Mouse (Mus musculus) layer of hippocampus, adult 2 months (tissue): Measurements from ENCODE around the gene Dnaic1. TPM values are rescaled to one million over a fixed set of nuclear protein-coding genes. Genes with fewer than 3 reads are reported as not detected.
A peak's percentile ranks its signal among the peaks of the same experiment; 100 is the strongest.

Experiments used
- DNase-seq, 2 experiments: peaks; one replicate each; pipeline ENCODE4 v3.0.0; 2022; ENCODE audit warnings: low spot score in 2 of 2
- H3K27ac ChIP-seq: fragments of 200-600 bp; 2 replicates; pipeline ENCODE4 v1.8.1; 2022
- H3K4me3 ChIP-seq: fragments of 200-600 bp; 2 replicates; pipeline ENCODE4 v1.8.1; 2022; ENCODE audit warnings: mild to moderate bottlenecking
- CTCF ChIP-seq: fragments of 200-600 bp; conservative IDR thresholded peaks from 2 replicates; pipeline ENCODE4 v1.8.1; 2022; ENCODE audit warnings: antibody characterized with exemption, mild to moderate bottlenecking, moderate library complexity
- total RNA-seq, 2 experiments: library from RNA; stranded (reverse); gene quantifications; 2 replicates each; pipeline ENCODE4 v1.2.3; 2021

Gene Dnaic1
- total RNA-seq, 2 experiments from 2014 or later = 7.7 to 8.3 TPM

DNA sequence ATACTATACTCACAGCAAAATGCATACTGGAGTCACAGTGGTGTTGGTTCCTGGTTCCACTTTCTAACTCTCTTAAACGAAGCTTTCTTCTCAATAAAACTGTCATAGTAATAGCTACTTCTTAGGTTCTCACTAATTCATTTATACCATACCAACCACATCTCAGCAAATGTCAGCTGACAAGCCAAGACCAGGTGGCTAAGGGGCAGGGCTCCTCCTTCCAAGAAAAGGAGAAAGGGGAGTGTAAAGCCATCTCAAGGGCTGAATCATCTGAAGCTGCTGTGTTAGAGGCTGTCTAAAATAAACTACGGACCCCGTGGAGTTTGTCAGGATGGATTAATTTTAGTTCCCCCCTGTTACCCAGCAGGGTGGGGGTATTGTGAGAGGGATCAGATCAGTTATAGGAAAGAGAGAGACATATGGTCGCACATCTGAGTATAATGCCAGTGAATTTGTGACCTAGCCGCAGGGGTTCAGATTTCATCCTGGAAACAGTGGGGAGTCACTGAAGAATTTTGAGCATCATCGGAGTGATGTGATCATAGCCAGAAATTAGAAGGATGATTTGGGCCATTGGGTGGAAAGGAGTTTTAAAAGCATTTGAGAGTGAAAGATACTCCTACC lies 71.7 kb downstream of the Dnaic1 start:
- no peak for TF ChIP-seq CTCF
- DNase-seq = no peak
- Histone ChIP-seq H3K4me3 (no peak overlapping the region), H3K27ac (no peak overlapping the region; the same call in 1 of the 2 replicates)

DNA sequence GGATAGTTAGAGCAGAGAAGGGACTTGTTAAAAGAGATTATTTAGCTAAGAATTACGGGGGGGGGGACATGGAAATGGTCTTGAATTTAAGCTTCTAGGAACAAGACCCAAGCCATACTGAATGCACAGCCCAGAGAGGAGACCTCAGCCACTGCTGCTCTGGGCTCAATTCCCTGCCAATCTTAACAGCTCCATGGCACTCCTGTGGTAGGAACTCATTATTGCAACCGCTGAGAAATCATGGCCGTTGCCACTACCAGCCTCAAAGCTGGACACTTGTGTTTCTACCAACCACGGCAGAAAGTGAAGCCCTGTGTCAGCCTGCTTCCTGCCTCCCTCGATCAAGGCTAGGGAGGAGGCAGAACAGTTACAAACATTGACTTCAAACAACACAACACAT lies 75.9 kb downstream of the Dnaic1 start:
- H3K27ac ChIP-seq = no peak overlapping the region; the same call in 1 of the 2 replicates
- TF ChIP-seq CTCF = peak; percentile 76
- no peak for DNase-seq
- no peak overlapping the region for H3K4me3 ChIP-seq

- Histone ChIP-seq H3K27ac (peak overlapping the region; percentile 74), H3K4me3 (no peak overlapping the region)
- TF ChIP-seq CTCF = no peak
- peak in 1 of 2 experiments; percentile 43 for DNase-seq
These were observed 78.6 kb downstream of the Dnaic1 start for GRCm38 (mm10) chr4:41648157-41648556.

DNA sequence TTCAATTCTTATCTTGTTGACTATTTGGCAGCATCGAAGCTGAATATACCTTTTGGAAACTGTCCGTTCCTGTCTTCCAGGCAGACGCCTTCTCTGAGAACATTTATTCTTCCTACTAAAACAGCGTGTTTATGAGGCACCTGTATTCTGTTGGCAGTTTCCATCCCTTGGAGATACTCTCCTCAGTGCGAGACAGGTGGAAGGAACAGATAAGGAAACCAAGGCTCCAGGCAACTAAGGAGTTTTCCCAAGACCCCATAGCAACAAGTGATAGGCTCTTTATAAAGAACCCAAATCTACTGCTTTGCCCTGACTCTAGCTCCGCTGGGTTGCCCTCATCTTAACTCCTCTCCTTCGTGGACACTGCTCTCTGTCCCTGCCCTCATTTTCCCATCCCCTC lies 79.1 kb downstream of the Dnaic1 start:
- DNase-seq = no peak
- no peak overlapping the region for H3K4me3 ChIP-seq
- TF ChIP-seq CTCF = no peak

GRCm38 (mm10) chr4:41653296-41653695 lies 83.7 kb downstream of the Dnaic1 start:
- H3K4me3 ChIP-seq = no peak overlapping the region
- DNase-seq = peak; percentile 56 to 77
- H3K27ac ChIP-seq = peak overlapping the region; percentile 49; the same call in 1 of the 2 replicates
- peak; percentile 94 for TF ChIP-seq CTCF

More for the DNA sequence above, 79.1 kb downstream of the Dnaic1 start:
- H3K27ac ChIP-seq = peak overlapping the region; percentile 74

GRCm38 (mm10) chr4:41653730-41654129 lies 84.2 kb downstream of the Dnaic1 start:
- Histone ChIP-seq H3K27ac (peak overlapping the region; percentile 49; the same call in 1 of the 2 replicates), H3K4me3 (no peak overlapping the region)
- TF ChIP-seq CTCF = no peak; the same call in none of the 2 replicates
- DNase-seq = no peak

- H3K27ac ChIP-seq = 0 out of 2 replicates have a peak overlapping the region, but pooled peaks have one; percentile 49
- peak; percentile 74 for TF ChIP-seq CTCF
- peak; percentile 38 to 56 for DNase-seq
- H3K4me3 ChIP-seq = no peak overlapping the region
These were observed 84.6 kb downstream of the Dnaic1 start for GRCm38 (mm10) chr4:41654217-41654616.

DNA sequence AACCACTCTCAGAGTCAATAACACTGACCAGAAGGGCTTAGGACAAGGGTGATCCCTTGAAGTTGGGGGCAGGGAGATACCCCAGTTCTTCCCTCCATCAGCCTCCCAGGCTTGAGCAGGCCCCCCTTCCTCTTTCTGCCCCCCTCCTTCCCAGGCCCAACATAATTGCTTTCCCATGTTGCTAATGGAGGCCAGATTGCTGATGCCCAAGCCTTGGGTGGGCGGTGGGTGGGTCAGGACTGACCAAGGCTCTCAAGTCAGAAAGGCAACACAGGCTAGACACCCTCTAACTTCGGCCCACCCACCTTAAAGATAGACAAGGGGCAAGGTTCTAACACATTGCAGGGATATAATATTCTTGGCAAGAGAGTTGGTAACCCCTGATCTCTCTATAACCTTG lies 86.0 kb downstream of the Dnaic1 start:
- no peak for TF ChIP-seq CTCF
- DNase-seq = no peak

GRCm38 (mm10) chr4:41658566-41659384 lies 89.2 kb downstream of the Dnaic1 start:
- H3K27ac ChIP-seq = no peak overlapping the region
- no peak for DNase-seq
- no peak overlapping the region for H3K4me3 ChIP-seq
- no peak for TF ChIP-seq CTCF

More for the DNA sequence above, 86.0 kb downstream of the Dnaic1 start:
- no peak overlapping the region for H3K27ac ChIP-seq
- H3K4me3 ChIP-seq = no peak overlapping the region

DNA sequence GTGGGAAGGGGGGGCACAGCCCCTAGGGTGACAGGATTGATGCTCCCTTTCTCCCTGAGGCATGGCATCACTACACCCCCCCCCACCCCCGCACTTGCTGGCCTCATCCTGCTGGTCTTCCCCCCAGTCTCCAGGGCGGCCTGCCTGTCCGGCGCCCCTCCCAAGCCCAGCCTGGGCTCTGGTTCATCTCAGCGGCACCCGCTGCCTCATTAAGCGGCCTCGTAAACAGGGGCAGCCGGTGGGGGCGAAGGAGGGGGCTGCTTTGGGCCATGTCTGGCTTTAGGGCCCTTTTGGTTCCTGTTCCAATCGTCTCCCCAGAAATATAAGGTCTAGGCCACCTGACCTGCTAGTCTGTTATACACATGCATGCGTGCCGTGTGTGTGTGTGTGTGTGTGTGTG lies 90.0 kb downstream of the Dnaic1 start:
- no peak for TF ChIP-seq CTCF
- Histone ChIP-seq H3K4me3 (no peak overlapping the region), H3K27ac (no peak overlapping the region)
- DNase-seq = no peak

- TF ChIP-seq CTCF = no peak
- Histone ChIP-seq H3K4me3 (no peak overlapping the region), H3K27ac (no peak overlapping the region)
- no peak for DNase-seq
These were observed 91.4 kb downstream of the Dnaic1 start for GRCm38 (mm10) chr4:41660851-41661430.

DNA sequence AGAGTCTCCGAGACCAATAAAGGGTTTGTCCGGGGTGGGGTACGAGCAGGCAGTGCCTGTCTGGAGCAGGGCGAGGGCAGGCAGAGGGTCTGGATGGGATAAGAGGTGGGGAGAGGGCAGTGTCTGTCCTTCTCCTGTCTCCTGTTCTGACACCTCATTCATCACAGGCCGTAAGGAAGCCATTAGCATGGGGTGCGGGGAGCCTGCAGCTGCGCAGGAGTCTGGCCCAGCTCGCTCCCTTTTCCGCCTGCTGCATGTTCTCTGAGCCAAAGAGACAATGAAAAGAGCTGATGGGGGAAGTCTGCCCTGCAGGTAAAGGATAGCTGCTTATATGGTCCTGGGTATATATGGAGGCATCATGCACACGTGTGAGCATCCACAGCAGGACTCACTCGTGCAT lies 93.1 kb downstream of the Dnaic1 start:
- no peak overlapping the region for H3K4me3 ChIP-seq
- no peak overlapping the region for H3K27ac ChIP-seq
- DNase-seq = no peak
- no peak for TF ChIP-seq CTCF

- no peak overlapping the region for H3K4me3 ChIP-seq
- DNase-seq = no peak
- no peak for TF ChIP-seq CTCF
- H3K27ac ChIP-seq = no peak overlapping the region
These were observed 94.0 kb downstream of the Dnaic1 start for GRCm38 (mm10) chr4:41663614-41664013.

GRCm38 (mm10) chr4:41664533-41664932 lies 95.0 kb downstream of the Dnaic1 start:
- no peak overlapping the region for H3K27ac ChIP-seq
- TF ChIP-seq CTCF = no peak
- DNase-seq = no peak
- H3K4me3 ChIP-seq = no peak overlapping the region
